17 mouse cellular contexts compared by ENCODE assay signal in genomic region chr2:20417998-20418397, GRCm38 (mm10).
"Had no signal": no experiment of that assay in that cellular context is flagged by ENCODE, and none has a peak within 500 bp of the region (broad histone marks: within the 10 kb centered on the region; RNA-seq: fewer than 3 reads in every experiment).

No protein-coding gene starts in this region.

- H3K36me3 ChIP-seq: lung, embryonic 15.5 days; midbrain, embryonic 12.5 days; midbrain, embryonic 15.5 days; neural tube, embryonic 12.5 days; stomach, embryonic 15.5 days had no signal

- ATAC-seq: liver, postnatal 0 days; lung, postnatal 0 days; midbrain, embryonic 15.5 days had no signal

- H3K27me3 ChIP-seq: lung, embryonic 15.5 days; megakaryocyte, embryonic 14.5 days; midbrain, embryonic 12.5 days; midbrain, embryonic 15.5 days; neural tube, embryonic 12.5 days; stomach, embryonic 15.5 days had no signal

- H3K4me1 ChIP-seq: lung, embryonic 15.5 days; megakaryocyte, embryonic 14.5 days; stomach, embryonic 15.5 days had no signal

- H3K4me2 ChIP-seq: lung, embryonic 15.5 days; midbrain, embryonic 12.5 days; midbrain, embryonic 15.5 days; neural tube, embryonic 12.5 days; stomach, embryonic 15.5 days had no signal

- H3K9ac ChIP-seq: liver, postnatal 0 days; lung, embryonic 15.5 days; midbrain, embryonic 12.5 days; midbrain, embryonic 15.5 days; neural tube, embryonic 12.5 days; stomach, embryonic 15.5 days had no signal

- H3K4me3 ChIP-seq: lung, embryonic 15.5 days; megakaryocyte, embryonic 14.5 days; midbrain, embryonic 12.5 days; midbrain, embryonic 15.5 days; neural tube, embryonic 12.5 days; stomach, embryonic 15.5 days had no signal

- H3K27ac ChIP-seq: lung, embryonic 15.5 days; macrophage; midbrain, embryonic 12.5 days; midbrain, embryonic 15.5 days; neural tube, embryonic 12.5 days; stomach, embryonic 15.5 days; stomach, postnatal 0 days had no signal

- H3K9me3 ChIP-seq: lung, embryonic 15.5 days; midbrain, embryonic 12.5 days; midbrain, embryonic 15.5 days; neural tube, embryonic 12.5 days; stomach, embryonic 15.5 days had no signal

- DNase-seq: liver, postnatal 0 days; lung, adult 2 months; lung, postnatal 14 days; lung, postnatal 36 days; right cerebral cortex, postnatal 14 days; thymus, adult 2 months; thymus, postnatal 25 days; thymus, postnatal 4 days had no signal
